Mouse (Mus musculus) testis, adult 2 months (tissue): ENCODE data around the gene Cib3. TPM values are rescaled to one million over a fixed set of nuclear protein-coding genes. Genes with fewer than 3 reads are reported as not detected.

Experiments used
- H3K27ac ChIP-seq: fragments of 200-500 bp; 2 replicates; pipeline ENCODE4 v1.5.1; 2012; ENCODE audit warnings: low read depth, low read length; ENCODE audit not compliant: control insufficient read depth, insufficient read depth
- H3K27me3 ChIP-seq: fragments of 200-500 bp; 2 replicates; pipeline ENCODE4 v1.6.1; 2012; ENCODE audit warnings: mild to moderate bottlenecking, low read length, moderate library complexity; ENCODE audit not compliant: control insufficient read depth, insufficient read depth
- H3K36me3 ChIP-seq: fragments of 200-500 bp; 2 replicates; pipeline ENCODE4 v1.6.1; 2012; ENCODE audit warnings: mild to moderate bottlenecking, low read length; ENCODE audit not compliant: control insufficient read depth, insufficient read depth
- H3K4me1 ChIP-seq: fragments of 200-500 bp; 2 replicates; pipeline ENCODE4 v1.6.1; 2012; ENCODE audit warnings: low read length; ENCODE audit not compliant: control insufficient read depth, insufficient read depth
- H3K4me3 ChIP-seq: fragments of 200-500 bp; 2 replicates; pipeline ENCODE4 v1.5.1; 2012; ENCODE audit warnings: low read depth, mild to moderate bottlenecking, low read length, moderate library complexity, mixed read lengths; ENCODE audit not compliant: control insufficient read depth
- CTCF ChIP-seq: fragments of 200-500 bp; IDR thresholded peaks from 2 replicates; pipeline ENCODE4 v1.5.1; 2012; ENCODE audit warnings: low read depth, mild to moderate bottlenecking, inconsistent platforms, low read length, moderate library complexity; ENCODE audit not compliant: control insufficient read depth, insufficient read depth, insufficient replicate concordance
- POLR2A ChIP-seq: fragments of 200-500 bp; IDR thresholded peaks from 2 replicates; pipeline ENCODE4 v1.6.1; 2012; ENCODE audit warnings: low read depth, mild to moderate bottlenecking, inconsistent platforms, low read length, moderate library complexity; ENCODE audit not compliant: control insufficient read depth
- polyA plus RNA-seq: library from polyadenylated mRNA; depleted of rRNA; stranded (reverse); fragments of >200 nt; gene quantifications from 2 replicates; pipeline ENCODE4 v1.2.3, GENCODE M21; 2012; rRNA removed

The Cib3 gene
- polyA plus RNA-seq, result 0.05 and 0.48 TPM in 2 replicates

GRCm38 (mm10) chr8:72212751-72213150, at the start of gene Cib3:
Gene Cib3 (minus strand): TSS chr8:72212837.
- no peak within 1 kb of the TSS for H3K4me3 ChIP-seq
- H3K27me3 ChIP-seq, result no peaks in the 10 kb centered on the region
- no peaks in the 10 kb centered on the region for H3K36me3 ChIP-seq
- TF ChIP-seq CTCF, result no peak
- no peak within 1 kb of the TSS for H3K27ac ChIP-seq
- H3K4me1 ChIP-seq, result no peaks in the 10 kb centered on the region

GRCm38 (mm10) chr8:72261872-72262271, 49.2 kb upstream of the Cib3 start:
- Histone ChIP-seq H3K27me3 (no peaks in the 10 kb centered on the region), H3K4me1 (peaks cover 3% of the 10 kb centered on the region), H3K4me3 (no peak overlapping the region), H3K36me3 (no peaks in the 10 kb centered on the region), H3K27ac (no peak overlapping the region)
- TF ChIP-seq POLR2A, result no peak
- TF ChIP-seq CTCF, result no peak

DNA sequence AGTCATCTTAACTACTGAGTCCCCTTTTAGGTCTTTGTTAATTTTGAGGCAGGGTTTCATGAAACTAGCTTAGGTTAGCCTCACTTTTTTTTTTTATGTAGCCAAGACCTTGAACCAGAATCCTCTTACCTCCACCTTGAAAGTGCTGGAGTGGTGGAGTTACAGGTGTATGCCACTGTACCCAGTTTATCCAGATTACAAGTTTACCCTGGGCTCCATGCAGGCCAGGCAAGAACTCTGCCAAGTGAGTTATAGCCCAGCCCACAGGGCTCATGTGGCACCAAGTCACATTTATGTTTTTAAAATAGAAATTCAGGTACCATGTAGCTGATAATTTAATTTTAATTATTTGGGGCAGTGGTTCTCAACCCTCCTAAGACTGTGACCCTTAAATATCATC, 48.8 kb upstream of the Cib3 start:
- H3K4me3 ChIP-seq, result no peak overlapping the region
- H3K36me3 ChIP-seq, result no peaks in the 10 kb centered on the region
- TF ChIP-seq POLR2A (no peak), CTCF (no peak)
- H3K27me3 ChIP-seq, result no peaks in the 10 kb centered on the region
- peaks cover 4% of the 10 kb centered on the region for H3K4me1 ChIP-seq
- no peak overlapping the region for H3K27ac ChIP-seq

DNA sequence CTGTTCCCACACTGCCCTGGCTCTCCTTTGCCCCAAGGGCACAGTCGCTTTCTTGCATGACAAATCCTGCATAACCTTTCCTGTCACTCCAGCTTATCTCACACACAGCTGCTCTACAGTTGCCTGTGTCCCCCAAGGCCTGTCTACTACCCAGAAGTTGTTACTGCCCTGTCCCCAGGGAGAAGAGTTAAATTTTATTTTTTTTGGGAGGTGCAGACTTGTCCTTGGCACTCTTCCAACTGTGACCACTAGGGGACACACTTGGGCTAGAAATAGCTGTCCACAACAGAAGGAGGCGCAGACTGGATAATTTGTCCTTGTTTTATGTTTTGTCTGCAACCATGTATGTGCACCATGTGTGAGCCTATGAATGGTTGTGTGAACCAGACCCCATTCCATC, 48.4 kb upstream of the Cib3 start:
- no peak overlapping the region for H3K27ac ChIP-seq
- no peaks in the 10 kb centered on the region for H3K27me3 ChIP-seq
- H3K36me3 ChIP-seq, result no peaks in the 10 kb centered on the region
- H3K4me3 ChIP-seq, result no peak overlapping the region
- peaks cover 4% of the 10 kb centered on the region for H3K4me1 ChIP-seq
- no peak for TF ChIP-seq POLR2A
- TF ChIP-seq CTCF, result peak; percentile 5; the same call in 1 of the 2 replicates

DNA sequence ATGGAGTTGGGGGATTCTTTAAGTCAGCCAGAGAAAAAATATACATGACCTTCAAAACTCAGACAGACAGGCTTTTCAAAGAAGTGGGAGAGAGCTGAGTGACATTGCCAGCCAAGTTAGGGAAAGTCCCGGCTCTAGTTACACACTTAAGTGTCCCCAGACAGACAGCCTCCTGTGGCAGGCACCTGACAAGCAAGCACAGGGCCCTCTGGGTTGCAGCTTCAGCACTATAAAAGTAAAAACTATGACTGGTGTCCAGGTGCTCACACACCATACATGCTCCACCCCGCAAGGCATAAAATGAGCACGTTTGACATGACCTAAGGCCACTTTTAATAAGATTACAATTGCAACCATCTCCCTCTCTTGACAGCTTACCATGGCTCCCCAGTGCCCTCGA, 47.9 kb upstream of the Cib3 start:
- no peak for TF ChIP-seq CTCF
- no peak for TF ChIP-seq POLR2A
- no peaks in the 10 kb centered on the region for H3K36me3 ChIP-seq
- H3K27ac ChIP-seq, result no peak overlapping the region
- no peaks in the 10 kb centered on the region for H3K27me3 ChIP-seq
- no peak overlapping the region for H3K4me3 ChIP-seq
- peaks cover 4% of the 10 kb centered on the region for H3K4me1 ChIP-seq

DNA sequence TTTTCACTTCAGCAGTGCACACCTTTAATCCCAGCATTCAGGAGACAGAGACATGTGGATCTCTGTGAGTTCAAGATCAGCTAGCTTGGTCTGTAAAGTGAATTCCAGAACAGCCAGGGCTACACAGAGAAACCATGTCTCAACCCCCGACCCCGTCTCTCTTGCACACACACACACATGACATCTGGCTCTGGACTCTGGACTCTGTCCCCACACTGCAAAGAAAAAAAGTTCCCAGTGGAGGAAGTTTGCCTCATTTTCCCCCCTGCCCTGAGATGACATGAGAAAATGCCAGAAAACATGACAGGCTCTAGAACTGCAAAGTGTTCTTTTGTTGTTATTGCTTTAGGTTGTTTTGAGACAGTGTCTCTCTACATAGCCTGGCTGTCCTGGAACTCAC, 47.2 kb upstream of the Cib3 start:
- Histone ChIP-seq H3K4me3 (no peak overlapping the region), H3K27ac (no peak overlapping the region), H3K4me1 (peaks cover 4% of the 10 kb centered on the region), H3K36me3 (no peaks in the 10 kb centered on the region), H3K27me3 (no peaks in the 10 kb centered on the region)
- TF ChIP-seq CTCF, result no peak
- TF ChIP-seq POLR2A, result no peak

- no peaks in the 10 kb centered on the region for H3K36me3 ChIP-seq
- peaks cover 4% of the 10 kb centered on the region for H3K4me1 ChIP-seq
- no peak overlapping the region for H3K27ac ChIP-seq
- no peaks in the 10 kb centered on the region for H3K27me3 ChIP-seq
- TF ChIP-seq POLR2A (no peak), CTCF (no peak)
- H3K4me3 ChIP-seq, result no peak overlapping the region
These were observed 45.2 kb upstream of the Cib3 start for GRCm38 (mm10) chr8:72257902-72258238.

DNA sequence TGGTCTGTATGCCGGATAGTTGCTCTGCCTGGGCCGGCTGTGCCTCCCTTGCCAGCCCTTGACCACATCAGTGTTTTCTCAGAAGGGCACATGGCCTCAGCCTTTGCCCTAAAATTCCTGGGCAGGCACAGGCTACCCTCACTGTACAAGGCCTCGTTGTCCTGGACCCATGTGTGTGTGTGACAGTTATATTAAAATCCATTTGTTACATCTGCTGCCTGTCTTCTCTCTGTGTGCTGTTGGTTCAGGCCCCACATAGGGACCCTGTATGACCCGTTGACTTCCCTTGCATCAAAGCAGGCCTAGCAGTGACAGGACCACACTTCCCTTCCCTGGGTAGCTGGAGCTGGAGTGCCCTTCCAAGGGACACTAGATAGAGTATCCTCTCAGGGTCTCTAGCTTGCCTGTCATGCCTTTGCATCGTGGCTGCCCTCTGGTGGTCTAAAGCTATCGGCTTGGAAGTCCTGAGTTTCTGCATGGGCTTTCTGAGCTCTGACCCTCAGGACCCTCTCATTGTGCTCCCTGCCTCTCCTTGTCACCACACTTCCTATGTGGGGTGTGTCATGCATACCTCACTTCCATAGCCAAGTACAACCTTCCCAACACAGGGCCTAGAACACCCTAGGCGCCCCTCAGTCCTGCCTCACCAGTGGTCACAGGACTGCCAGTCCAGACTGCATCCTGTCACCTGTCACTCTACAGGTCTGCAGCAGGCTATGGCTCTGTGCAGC, 44.7 kb upstream of the Cib3 start:
- Histone ChIP-seq H3K4me3 (no peak overlapping the region), H3K27me3 (no peaks in the 10 kb centered on the region), H3K36me3 (no peaks in the 10 kb centered on the region), H3K27ac (no peak overlapping the region), H3K4me1 (peaks cover 4% of the 10 kb centered on the region)
- TF ChIP-seq CTCF, result no peak
- TF ChIP-seq POLR2A, result no peak
